Mouse (Mus musculus): ENCODE measurements around the gene Erbb3. TPM values are rescaled to one million over a fixed set of nuclear protein-coding genes. Genes with fewer than 3 reads are reported as not detected.

The Erbb3 gene
- total and polyA plus RNA-seq, 3 experiments: 0.29 to 0.39 TPM; not detected in 1

DNA sequence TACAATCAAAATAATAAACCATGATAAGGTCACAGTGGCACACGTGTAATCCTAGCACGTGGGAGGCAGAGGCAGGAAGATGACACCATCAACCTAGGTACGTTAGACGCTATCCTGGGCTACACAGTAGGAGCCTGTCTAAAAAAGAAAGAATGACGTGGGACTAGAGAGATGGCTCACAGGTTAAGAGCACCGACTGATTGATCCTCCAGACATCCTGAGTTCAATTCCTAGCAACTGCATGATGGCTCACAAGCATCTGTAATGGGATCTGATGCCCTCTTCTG, 23.6 kb upstream of the Erbb3 start:
- Histone ChIP-seq H3K27me3 (ENCODE audit: control insufficient read depth in 1 of 2, insufficient read depth in 2 of 2, low read length in 2 of 2) (no peaks in the 10 kb centered on the region), H3K4me3 (ENCODE audit: control insufficient read depth in 1 of 2, insufficient read depth in 1 of 2, low read depth in 2 of 2, low read length in 2 of 2) (peak overlapping the region; percentile 41 to 56), H3K9ac (ENCODE audit: control insufficient read depth, low read depth, low read length, poor library complexity, severe bottlenecking) (peak overlapping the region; percentile 49)

DNA sequence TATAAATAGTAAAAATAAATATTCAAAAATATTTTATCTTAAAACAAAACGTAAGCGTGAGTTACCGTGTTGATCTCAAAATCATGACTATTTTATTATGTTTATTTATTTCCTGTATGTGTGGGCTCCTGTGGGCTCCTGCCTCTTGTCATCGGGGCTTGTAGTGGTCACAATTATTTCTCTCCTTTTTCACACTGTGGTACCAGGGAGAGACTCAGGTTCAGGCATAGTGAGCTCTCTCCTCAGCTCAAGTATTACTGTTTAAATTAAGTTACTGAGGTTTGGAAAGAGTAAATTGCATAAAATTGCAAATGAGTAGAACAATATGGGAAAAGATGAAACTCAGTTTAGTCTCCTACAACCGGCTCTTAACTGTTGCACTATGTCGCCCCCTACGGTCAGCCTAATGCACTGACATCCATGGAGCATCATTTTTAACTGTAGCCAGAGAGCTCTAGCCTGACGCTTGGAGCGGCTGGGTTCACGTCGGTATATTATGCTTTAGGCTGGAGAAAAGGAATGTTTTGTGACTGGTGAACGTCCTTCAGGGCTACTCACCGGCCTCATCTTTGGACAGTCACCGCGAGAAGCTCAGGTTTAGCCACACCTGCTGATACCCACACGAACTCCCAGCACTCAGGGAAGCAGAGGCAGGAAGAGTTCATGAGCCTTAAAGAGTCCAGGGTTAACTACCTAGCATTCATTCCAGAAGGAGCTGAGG, 23.1 kb upstream of the Erbb3 start:
- peak overlapping the region; percentile 51 to 56 for H3K4me3 ChIP-seq (ENCODE audit: control insufficient read depth in 1 of 2, insufficient read depth in 1 of 2, low read depth in 2 of 2, low read length in 2 of 2)
- no peaks in the 10 kb centered on the region for H3K27me3 ChIP-seq (ENCODE audit: control insufficient read depth in 1 of 2, insufficient read depth in 2 of 2, low read length in 2 of 2)
- peaks cover 0 to 14% of the 10 kb centered on the region in 2 experiments; a peak in 2 of 4 replicates for H3K36me3 ChIP-seq (ENCODE audit: control insufficient read depth in 1 of 2, insufficient read depth in 2 of 2, low read length in 2 of 2)
- H3K79me2 ChIP-seq (ENCODE audit: control insufficient read depth, insufficient read depth, low read length, poor library complexity): no peaks in the 10 kb centered on the region
- H3K9ac ChIP-seq (ENCODE audit: control insufficient read depth, low read depth, low read length, poor library complexity, severe bottlenecking): peak overlapping the region; percentile 49
- H3K9me3 ChIP-seq (replicated peaks; ENCODE audit: insufficient read depth, low read length): no peaks in the 10 kb centered on the region
- DNase-seq (ENCODE audit: low read depth, low spot score): peak; percentile 94
- no peak overlapping the region for H3K27ac ChIP-seq (ENCODE audit: control insufficient read depth, low read depth, low read length)
- peaks cover 5 to 16% of the 10 kb centered on the region in 2 experiments; a peak in 3 of 4 replicates for H3K4me1 ChIP-seq (ENCODE audit: control insufficient read depth in 1 of 2, insufficient read depth in 2 of 2, low read length in 2 of 2)
- TF ChIP-seq ZC3H11A (IDR thresholded peaks at IDR 0.05; ENCODE audit: low read depth, low read length) (peak; percentile 54; the same call in 1 of the 2 replicates), MAZ (IDR thresholded peaks at IDR 0.05; ENCODE audit: low read depth, low read length) (no peak), CTCF (IDR thresholded peaks at IDR 0.05 in 2 of 3, conservative IDR thresholded peaks at IDR 0.05 in 1 of 3; ENCODE audit: control insufficient read depth in 1 of 3, insufficient read depth in 1 of 3, low read depth in 2 of 3, low read length in 3 of 3, poor library complexity in 1 of 3, severe bottlenecking in 1 of 3) (peak; percentile 81 to 96 (median 93)), GATA1 (IDR thresholded peaks at IDR 0.05; ENCODE audit: low read depth, low read length) (no peak), ELF1 (IDR thresholded peaks at IDR 0.05; ENCODE audit: low read depth, low read length) (no peak), MYB (IDR thresholded peaks at IDR 0.05; ENCODE audit: low read depth, low read length) (no peak), MXI1 (IDR thresholded peaks at IDR 0.05; ENCODE audit: low read depth, low read length) (peak; percentile 13; the same call in 1 of the 2 replicates), RCOR1 (IDR thresholded peaks at IDR 0.05; ENCODE audit: low read depth, low read length) (no peak), TBP (IDR thresholded peaks at IDR 0.05; ENCODE audit: low read depth, low read length) (0 out of 2 replicates have a peak, but pooled peaks have one; percentile 31), CHD2 (IDR thresholded peaks at IDR 0.05; ENCODE audit: low read length) (no peak), MYC (IDR thresholded peaks at IDR 0.05; ENCODE audit: low read depth, low read length) (peak; percentile 3; the same call in 1 of the 2 replicates), SIN3A (IDR thresholded peaks at IDR 0.05; ENCODE audit: low read length) (peak; percentile 63; the same call in 1 of the 2 replicates), TAL1 (IDR thresholded peaks at IDR 0.05; ENCODE audit: low read length) (no peak), POLR2AphosphoS2 (IDR thresholded peaks at IDR 0.05; ENCODE audit: low read length) (no peak), E2F4 (IDR thresholded peaks at IDR 0.05; ENCODE audit: borderline replicate concordance, low read depth, low read length) (no peak), RAD21 (IDR thresholded peaks at IDR 0.05; ENCODE audit: low read depth, low read length) (peak; percentile 88)

More for the DNA sequence above, 23.6 kb upstream of the Erbb3 start:
- Histone ChIP-seq H3K27ac (ENCODE audit: control insufficient read depth, low read depth, low read length) (no peak overlapping the region), H3K79me2 (ENCODE audit: control insufficient read depth, insufficient read depth, low read length, poor library complexity) (no peaks in the 10 kb centered on the region), H3K36me3 (ENCODE audit: control insufficient read depth in 1 of 2, insufficient read depth in 2 of 2, low read length in 2 of 2) (peaks cover 0 to 14% of the 10 kb centered on the region in 2 experiments; a peak in 2 of 4 replicates), H3K4me1 (ENCODE audit: control insufficient read depth in 1 of 2, insufficient read depth in 2 of 2, low read length in 2 of 2) (peaks cover 5 to 16% of the 10 kb centered on the region in 2 experiments; a peak in 3 of 4 replicates), H3K9me3 (replicated peaks; ENCODE audit: insufficient read depth, low read length) (no peaks in the 10 kb centered on the region)
- TF ChIP-seq RAD21 (IDR thresholded peaks at IDR 0.05; ENCODE audit: low read depth, low read length) (no peak), E2F4 (IDR thresholded peaks at IDR 0.05; ENCODE audit: borderline replicate concordance, low read depth, low read length) (no peak), GATA1 (IDR thresholded peaks at IDR 0.05; ENCODE audit: low read depth, low read length) (no peak), TBP (IDR thresholded peaks at IDR 0.05; ENCODE audit: low read depth, low read length) (peak; percentile 60; the same call in 1 of the 2 replicates), NELFE (IDR thresholded peaks at IDR 0.05; ENCODE audit: low read depth, low read length) (no peak), MYB (IDR thresholded peaks at IDR 0.05; ENCODE audit: low read depth, low read length) (no peak), MAFK (IDR thresholded peaks at IDR 0.05; ENCODE audit: borderline replicate concordance, low read depth, low read length) (no peak), NRF1 (IDR thresholded peaks at IDR 0.05; ENCODE audit: insufficient read depth, low read depth, low read length, poor library complexity, severe bottlenecking) (no peak), MYC (IDR thresholded peaks at IDR 0.05; ENCODE audit: low read depth, low read length) (peak; percentile 75), TCF12 (IDR thresholded peaks at IDR 0.05; ENCODE audit: low read depth, low read length) (no peak), USF2 (IDR thresholded peaks at IDR 0.05; ENCODE audit: borderline replicate concordance in 1 of 2, insufficient read depth in 1 of 2, low read depth in 1 of 2, low read length in 2 of 2) (no peak), RCOR1 (IDR thresholded peaks at IDR 0.05; ENCODE audit: low read depth, low read length) (no peak), MXI1 (IDR thresholded peaks at IDR 0.05; ENCODE audit: low read depth, low read length) (peak; percentile 65; the same call in 1 of the 2 replicates), ELF1 (IDR thresholded peaks at IDR 0.05; ENCODE audit: low read depth, low read length) (no peak), EP300 (IDR thresholded peaks at IDR 0.05; ENCODE audit: low read depth in 1 of 2, low read length in 2 of 2) (no peak), TAL1 (IDR thresholded peaks at IDR 0.05; ENCODE audit: low read length) (no peak), GABPA (IDR thresholded peaks at IDR 0.05; ENCODE audit: low read depth, low read length) (no peak), SIN3A (IDR thresholded peaks at IDR 0.05; ENCODE audit: low read length) (no peak), POLR2A (IDR thresholded peaks at IDR 0.05; ENCODE audit: control insufficient read depth in 1 of 2, insufficient read depth in 1 of 2, low read depth in 1 of 2, low read length in 2 of 2, poor library complexity in 1 of 2) (no peak), UBTF (IDR thresholded peaks at IDR 0.05; ENCODE audit: borderline replicate concordance, insufficient read depth, low read depth, low read length) (no peak), ETS1 (IDR thresholded peaks at IDR 0.05; ENCODE audit: low read depth, low read length) (no peak), CHD1 (IDR thresholded peaks at IDR 0.05; ENCODE audit: low read depth, low read length) (no peak), BHLHE40 (IDR thresholded peaks at IDR 0.05; ENCODE audit: borderline replicate concordance, low read depth, low read length) (no peak), SMC3 (IDR thresholded peaks at IDR 0.05; ENCODE audit: low read depth, low read length) (no peak), USF1 (IDR thresholded peaks at IDR 0.05; ENCODE audit: low read depth, low read length) (no peak), ZNF384 (IDR thresholded peaks at IDR 0.05; ENCODE audit: low read depth, low read length) (no peak), KAT2A (conservative IDR thresholded peaks at IDR 0.05; ENCODE audit: low read depth, low read length) (no peak), MEF2A (IDR thresholded peaks at IDR 0.05; ENCODE audit: extremely low read depth, insufficient replicate concordance, low read depth, low read length, poor library complexity, severe bottlenecking) (no peak), ZKSCAN1 (IDR thresholded peaks at IDR 0.05; ENCODE audit: low read depth, low read length) (no peak), POLR2AphosphoS5 (IDR thresholded peaks at IDR 0.05; ENCODE audit: borderline replicate concordance, low read depth, low read length) (no peak), MAZ (IDR thresholded peaks at IDR 0.05; ENCODE audit: low read depth, low read length) (no peak), JUND (IDR thresholded peaks at IDR 0.05; ENCODE audit: low read depth, low read length) (no peak), ZMIZ1 (IDR thresholded peaks at IDR 0.05; ENCODE audit: low read depth, low read length) (no peak), MAX (IDR thresholded peaks at IDR 0.05; ENCODE audit: low read length) (peak; percentile 72), ZC3H11A (IDR thresholded peaks at IDR 0.05; ENCODE audit: low read depth, low read length) (no peak), CHD2 (IDR thresholded peaks at IDR 0.05; ENCODE audit: low read length) (no peak), POLR2AphosphoS2 (IDR thresholded peaks at IDR 0.05; ENCODE audit: low read length) (no peak), HCFC1 (IDR thresholded peaks at IDR 0.05; ENCODE audit: low read depth, low read length) (no peak), CTCF (IDR thresholded peaks at IDR 0.05 in 2 of 3, conservative IDR thresholded peaks at IDR 0.05 in 1 of 3; ENCODE audit: control insufficient read depth in 1 of 3, insufficient read depth in 1 of 3, low read depth in 2 of 3, low read length in 3 of 3, poor library complexity in 1 of 3, severe bottlenecking in 1 of 3) (peak in 1 of 3 experiments; percentile 30; a peak in 1 of 6 replicates)
- peak; percentile 60 for DNase-seq (ENCODE audit: low read depth, low spot score)

Data from MEL (cell line).